Comparison of ENCODE assay signal across 12 mouse cellular contexts in genomic region chr12:79931455-79931854, GRCm38 (mm10).
DNase-seq lines count a peak whose midpoint lies in the region; ATAC-seq and TF ChIP-seq lines count a peak whose summit lies in the region.
"Had no signal": no experiment of that assay in that cellular context is flagged by ENCODE, and none has a peak within 500 bp of the region (broad histone marks: within the 10 kb centered on the region; RNA-seq: fewer than 3 reads in every experiment).

No protein-coding gene starts in this region.

- H3K9me3 ChIP-seq in heart, embryonic 11.5 days (replicated peaks; ENCODE audit: control insufficient read depth, low read length): no peaks in the 10 kb centered on the region
- H3K9me3 ChIP-seq in liver, embryonic 11.5 days (ENCODE audit: control insufficient read depth, low read length): no peaks in the 10 kb centered on the region
- no peaks in the 10 kb centered on the region for H3K9me3 ChIP-seq in liver, postnatal 0 days (ENCODE audit: low read length)
- H3K9me3 ChIP-seq in intestine, embryonic 14.5 days (ENCODE audit: control insufficient read depth, low read length): no peaks in the 10 kb centered on the region

- no peak overlapping the region for H3K4me2 ChIP-seq in heart, embryonic 11.5 days
- no peak overlapping the region for H3K4me2 ChIP-seq in liver, embryonic 11.5 days
- no peak overlapping the region for H3K4me2 ChIP-seq in liver, postnatal 0 days (ENCODE audit: low read depth, low read length)
- H3K4me2 ChIP-seq in intestine, embryonic 14.5 days (ENCODE audit: low read length): no peak overlapping the region
- H3K4me2 ChIP-seq: midbrain, embryonic 11.5 days had no signal

- H3K4me1 ChIP-seq in heart, embryonic 11.5 days (ENCODE audit: control insufficient read depth, insufficient read depth, low read length): peaks cover 29% of the 10 kb centered on the region
- H3K4me1 ChIP-seq in liver, embryonic 11.5 days (replicated peaks; ENCODE audit: control insufficient read depth, insufficient read depth, low read length): 0 out of 2 replicates have a peak, but pooled peaks cover 3% of the 10 kb centered on the region
- no peaks in the 10 kb centered on the region for H3K4me1 ChIP-seq in liver, postnatal 0 days (ENCODE audit: insufficient read depth)
- peaks cover 52% of the 10 kb centered on the region for H3K4me1 ChIP-seq in intestine, embryonic 14.5 days (replicated peaks; ENCODE audit: control insufficient read depth, insufficient read depth, low read length)

- no peak overlapping the region for H3K9ac ChIP-seq in heart, embryonic 11.5 days (ENCODE audit: low read depth, low read length)
- no peak overlapping the region for H3K9ac ChIP-seq in liver, embryonic 11.5 days (ENCODE audit: low read depth, low read length)
- H3K9ac ChIP-seq in liver, postnatal 0 days (replicated peaks): no peak overlapping the region
- no peak overlapping the region for H3K9ac ChIP-seq in intestine, embryonic 14.5 days (ENCODE audit: low read length)

- H3K36me3 ChIP-seq in heart, embryonic 11.5 days (ENCODE audit: control insufficient read depth, insufficient read depth, low read length): no peaks in the 10 kb centered on the region
- no peaks in the 10 kb centered on the region for H3K36me3 ChIP-seq in liver, embryonic 11.5 days (ENCODE audit: control insufficient read depth, insufficient read depth, low read length)
- H3K36me3 ChIP-seq in liver, postnatal 0 days (replicated peaks; ENCODE audit: insufficient read depth, low read length): no peaks in the 10 kb centered on the region
- H3K36me3 ChIP-seq in intestine, embryonic 14.5 days (ENCODE audit: control insufficient read depth, insufficient read depth, low read length): no peaks in the 10 kb centered on the region

- H3K4me3 ChIP-seq in heart, embryonic 11.5 days (ENCODE audit: low read depth, low read length): no peak overlapping the region
- no peak overlapping the region for H3K4me3 ChIP-seq in liver, embryonic 11.5 days (ENCODE audit: low read depth, low read length)
- no peak overlapping the region for H3K4me3 ChIP-seq in liver, postnatal 0 days (ENCODE audit: low read depth, low read length)
- no peak overlapping the region for H3K4me3 ChIP-seq in intestine, embryonic 14.5 days (ENCODE audit: low read depth, low read length)

- no peak for TF ChIP-seq EP300 in liver, postnatal 0 days (IDR thresholded peaks at IDR 0.05; ENCODE audit: low read depth)

- ATAC-seq in heart, embryonic 11.5 days (replicated peaks; ENCODE audit: insufficient number of reproducible peaks, low FRiP score, low TSS enrichment): no peak
- ATAC-seq in liver, embryonic 11.5 days (replicated peaks; ENCODE audit: low FRiP score): 0 out of 2 replicates have a peak, but pooled peaks have one; percentile 29
- no peak for ATAC-seq in liver, postnatal 0 days
- peak; percentile 89 for ATAC-seq in intestine, embryonic 14.5 days (replicated peaks; ENCODE audit: low FRiP score, low TSS enrichment, low read depth)

- WGBS in heart, embryonic 11.5 days (ENCODE audit: insufficient replicate concordance): 57% methylated on average over 5 of the region's 5 CpGs
- WGBS in liver, embryonic 11.5 days: 67% methylated on average over 5 of the region's 5 CpGs
- WGBS in liver, postnatal 0 days (ENCODE audit: insufficient replicate concordance): 71% methylated on average over 5 of the region's 5 CpGs
- 25% methylated on average over 5 of the region's 5 CpGs for WGBS in intestine, embryonic 14.5 days

- no peaks in the 10 kb centered on the region for H3K27me3 ChIP-seq in heart, embryonic 11.5 days (ENCODE audit: control insufficient read depth, insufficient read depth, low read length)
- H3K27me3 ChIP-seq in liver, embryonic 11.5 days (replicated peaks; ENCODE audit: control insufficient read depth, insufficient read depth, low read length): no peaks in the 10 kb centered on the region
- no peaks in the 10 kb centered on the region for H3K27me3 ChIP-seq in liver, postnatal 0 days (ENCODE audit: insufficient read depth, low read length)
- H3K27me3 ChIP-seq in intestine, embryonic 14.5 days (replicated peaks; ENCODE audit: control insufficient read depth, insufficient read depth, low read length): no peaks in the 10 kb centered on the region

- no peak for TF ChIP-seq CTCF in liver, postnatal 0 days (IDR thresholded peaks at IDR 0.05; ENCODE audit: low read depth)

- H3K27ac ChIP-seq in heart, embryonic 11.5 days (ENCODE audit: low read depth, low read length): 0 out of 2 replicates have a peak overlapping the region, but pooled peaks have one; percentile 22
- H3K27ac ChIP-seq in liver, embryonic 11.5 days (ENCODE audit: low read depth, low read length): no peak overlapping the region
- H3K27ac ChIP-seq in liver, postnatal 0 days (ENCODE audit: low read depth): no peak overlapping the region
- peak overlapping the region; percentile 96 for H3K27ac ChIP-seq in intestine, embryonic 14.5 days (ENCODE audit: low read depth)

- no peak for DNase-seq in heart, postnatal 4 days
- no peak for DNase-seq in liver, embryonic 11.5 days (ENCODE audit: low spot score)
- no peak for DNase-seq in liver, postnatal 0 days
- peak; percentile 83 for DNase-seq in intestine, embryonic 14.5 days (ENCODE audit: low spot score)
- peak; percentile 70 for DNase-seq in mesoderm, embryonic 11.5 days (ENCODE audit: low read depth, low spot score)
- no peak for DNase-seq in thymus, postnatal 10 days (ENCODE audit: low spot score in 2 of 2)
- no peak for DNase-seq in spleen, postnatal 36 days (ENCODE audit: low spot score in 2 of 2)
- DNase-seq: adrenal gland, postnatal 14 days; cerebellum, adult 11-12 months; thymus, postnatal 4 days had no signal

Comparison
In these comparisons a context has a peak if more than half of its experiments do, and no peak if none do; other contexts are left out.
1. ATAC-seq: peak in liver, embryonic 11.5 days (single experiment) and intestine, embryonic 14.5 days (single experiment); none in heart, embryonic 11.5 days (single experiment) and liver, postnatal 0 days (single experiment).
2. H3K27ac ChIP-seq: peak in heart, embryonic 11.5 days (single experiment) and intestine, embryonic 14.5 days (single experiment); none in liver, embryonic 11.5 days (single experiment) and liver, postnatal 0 days (single experiment).
3. DNase-seq: peak in intestine, embryonic 14.5 days (single experiment) and mesoderm, embryonic 11.5 days (single experiment); none in heart, postnatal 4 days (single experiment), liver, embryonic 11.5 days (single experiment), liver, postnatal 0 days (single experiment), thymus, postnatal 10 days (0 of 2) and spleen, postnatal 36 days (0 of 2).